Mouse (Mus musculus) brain, embryonic 14.5 days (tissue): ENCODE data around the gene Rmdn2. TPM values are rescaled to one million over a fixed set of nuclear protein-coding genes. Genes with fewer than 3 reads are reported as not detected.

ENCODE experiments used
- DNase-seq: peaks from one replicate; pipeline ENCODE4 v3.0.0-alpha.2; 2011; ENCODE audit warnings: low read depth
- CTCF ChIP-seq: fragments of 200-500 bp; IDR thresholded peaks from 2 replicates; pipeline ENCODE4 v1.5.1; 2012; ENCODE audit warnings: inconsistent platforms, mild to moderate bottlenecking, moderate library complexity, borderline replicate concordance; ENCODE audit not compliant: insufficient read depth, insufficient read length; ENCODE audit errors: extremely low read depth
- POLR2A ChIP-seq: fragments of 200-500 bp; IDR thresholded peaks from 2 replicates; pipeline ENCODE4 v1.6.1; 2012; ENCODE audit warnings: mild to moderate bottlenecking, inconsistent platforms, borderline replicate concordance; ENCODE audit not compliant: poor library complexity, insufficient read depth, insufficient read length, severe bottlenecking; ENCODE audit errors: extremely low read depth
- polyA plus RNA-seq: library from polyadenylated mRNA; depleted of rRNA; stranded (reverse); fragments of >200 nt; gene quantifications from 2 replicates; pipeline ENCODE4 v1.2.3, GENCODE M21; 2012

The Rmdn2 gene
- polyA plus RNA-seq, 1 experiment = 3.7 TPM

GRCm38 (mm10) chr17:79711944-79712343 is 100.3 kb downstream of the Rmdn2 start:
- TF ChIP-seq POLR2A = no peak
- DNase-seq = no peak

- TF ChIP-seq POLR2A = no peak
- no peak for TF ChIP-seq CTCF
- DNase-seq = peak; percentile 58
Observed at GRCm38 (mm10) chr17:79712536-79712935, 100.9 kb downstream of the Rmdn2 start.

GRCm38 (mm10) chr17:79713276-79713642 is 101.6 kb downstream of the Rmdn2 start:
- no peak for DNase-seq
- TF ChIP-seq CTCF = no peak
- no peak for TF ChIP-seq POLR2A

- DNase-seq = peak; percentile 68
- no peak for TF ChIP-seq POLR2A
- no peak for TF ChIP-seq CTCF
Observed at GRCm38 (mm10) chr17:79713643-79714367, 102.1 kb downstream of the Rmdn2 start.

GRCm38 (mm10) chr17:79714368-79714895 is 102.8 kb downstream of the Rmdn2 start:
- DNase-seq = no peak
- TF ChIP-seq CTCF (no peak), POLR2A (no peak)

- DNase-seq = no peak
- TF ChIP-seq POLR2A (no peak), CTCF (0 out of 2 replicates have a peak, but pooled peaks have one; percentile 1)
Observed at GRCm38 (mm10) chr17:79714931-79715637, 103.4 kb downstream of the Rmdn2 start, which contains the start of gene Cyp1b1. Gene Cyp1b1 (minus strand): TSS chr17:79715061.

GRCm38 (mm10) chr17:79715649-79716143 is 104.0 kb downstream of the Rmdn2 start:
- TF ChIP-seq POLR2A = no peak
- peak; percentile 92 for TF ChIP-seq CTCF
- peak; percentile 94 for DNase-seq

GRCm38 (mm10) chr17:79720681-79721080 is 109.0 kb downstream of the Rmdn2 start:
- DNase-seq = no peak
- TF ChIP-seq CTCF (no peak), POLR2A (no peak)

- no peak for TF ChIP-seq POLR2A
- no peak for DNase-seq
Observed at GRCm38 (mm10) chr17:79726613-79727012, 115.0 kb downstream of the Rmdn2 start.

- no peak for DNase-seq
- TF ChIP-seq POLR2A = no peak
- no peak for TF ChIP-seq CTCF
Observed at GRCm38 (mm10) chr17:79728053-79728584, 116.5 kb downstream of the Rmdn2 start.

- TF ChIP-seq POLR2A (no peak), CTCF (no peak)
- DNase-seq = no peak
Observed at GRCm38 (mm10) chr17:79728585-79729503, 117.2 kb downstream of the Rmdn2 start.

GRCm38 (mm10) chr17:79730988-79731387 is 119.3 kb downstream of the Rmdn2 start:
- no peak for TF ChIP-seq POLR2A
- TF ChIP-seq CTCF = no peak
- DNase-seq = no peak
